Mouse (Mus musculus) mesoderm, embryonic 11.5 days (tissue): ENCODE results near the gene Kcnma1.

Experiments
- DNase-seq: peaks from one replicate; pipeline ENCODE4 v3.0.0-alpha.2; 2012; ENCODE audit warnings: low read depth, low spot score

The Kcnma1 gene

GRCm38 (mm10) chr14:23782845-23783609 lies 231.3 kb downstream of the Kcnma1 start:
- peak; percentile 2 for DNase-seq

DNA sequence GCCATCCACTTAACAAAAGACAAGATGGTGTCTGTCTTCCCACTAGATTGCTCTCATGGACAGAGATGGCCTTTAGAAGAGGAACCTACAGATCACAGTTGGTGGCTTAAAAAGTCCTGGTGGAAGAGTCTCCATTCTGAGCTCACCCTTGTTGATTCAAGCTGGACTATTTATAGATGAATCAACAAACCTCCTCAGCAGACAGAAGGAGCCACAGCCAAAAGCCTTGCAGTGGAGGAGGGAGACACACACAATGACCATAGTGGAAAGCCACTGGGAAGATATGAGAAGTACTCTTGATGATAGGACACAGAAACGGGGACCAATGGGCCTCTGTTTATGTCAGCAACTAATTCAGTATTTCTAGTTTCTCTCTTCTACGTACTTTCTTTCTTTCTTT lies 239.7 kb downstream of the Kcnma1 start:
- no peak for DNase-seq

- no peak for DNase-seq
Observed at GRCm38 (mm10) chr14:23772685-23773084, 241.6 kb downstream of the Kcnma1 start.

DNA sequence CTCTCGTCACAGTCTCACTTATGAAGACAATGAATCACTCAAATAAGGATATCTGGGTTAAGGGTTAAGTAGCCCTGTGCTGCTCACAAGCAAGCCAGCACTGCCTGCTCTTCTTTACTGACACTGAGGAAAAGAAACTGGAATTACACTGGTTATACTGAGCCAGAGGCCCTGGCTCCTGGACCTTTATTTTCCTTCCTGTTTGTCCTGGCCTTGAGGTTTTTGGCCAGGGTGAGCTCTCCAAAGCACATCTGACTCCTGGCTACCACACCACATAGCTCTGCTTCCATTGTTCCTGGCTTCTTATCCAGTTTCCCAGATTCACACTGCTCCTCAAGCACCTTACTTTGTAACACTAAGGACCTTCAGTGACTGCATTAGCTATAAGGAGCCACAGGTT lies 242.5 kb downstream of the Kcnma1 start:
- DNase-seq = no peak

DNA sequence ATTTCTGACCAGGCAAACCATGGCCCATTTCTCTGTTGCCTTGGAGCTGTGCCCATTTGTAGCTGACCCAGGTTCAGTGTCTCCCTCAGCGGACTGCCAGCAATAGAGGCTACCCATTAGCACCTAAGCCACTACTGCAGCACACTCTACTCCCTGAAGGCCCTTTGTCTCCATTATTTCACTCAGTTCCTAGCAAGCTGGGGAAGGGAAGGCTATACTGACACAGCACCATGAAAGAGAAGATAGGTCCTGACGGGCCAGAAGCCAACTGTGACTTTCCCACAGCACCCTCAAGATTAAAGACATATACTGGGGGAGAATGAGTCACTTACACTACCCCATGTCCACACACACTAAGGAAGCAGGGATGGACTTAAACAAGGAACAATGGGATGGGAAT lies 251.8 kb downstream of the Kcnma1 start:
- DNase-seq = no peak

DNA sequence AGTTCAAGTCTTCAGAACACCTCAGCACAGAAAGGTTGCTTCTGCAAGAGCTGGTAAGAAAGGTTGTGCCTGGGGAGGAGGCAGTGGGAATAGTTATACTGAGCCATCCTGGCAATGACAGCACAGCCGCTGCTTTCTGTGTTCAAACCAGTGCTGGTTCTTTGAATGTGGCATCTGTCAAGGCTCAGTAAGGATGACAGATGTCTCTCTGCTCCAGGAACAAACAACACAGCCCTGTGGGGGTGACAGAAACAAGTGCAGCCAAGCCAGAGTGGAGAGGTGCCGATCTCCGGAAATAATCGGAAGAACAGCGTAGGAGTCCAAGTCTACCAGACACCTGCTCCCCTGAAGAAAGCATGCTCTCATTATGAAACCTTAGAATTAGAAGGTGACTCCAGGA lies 254.7 kb downstream of the Kcnma1 start:
- DNase-seq = no peak

- no peak for DNase-seq
Observed at GRCm38 (mm10) chr14:23758421-23758820, 255.9 kb downstream of the Kcnma1 start.

DNA sequence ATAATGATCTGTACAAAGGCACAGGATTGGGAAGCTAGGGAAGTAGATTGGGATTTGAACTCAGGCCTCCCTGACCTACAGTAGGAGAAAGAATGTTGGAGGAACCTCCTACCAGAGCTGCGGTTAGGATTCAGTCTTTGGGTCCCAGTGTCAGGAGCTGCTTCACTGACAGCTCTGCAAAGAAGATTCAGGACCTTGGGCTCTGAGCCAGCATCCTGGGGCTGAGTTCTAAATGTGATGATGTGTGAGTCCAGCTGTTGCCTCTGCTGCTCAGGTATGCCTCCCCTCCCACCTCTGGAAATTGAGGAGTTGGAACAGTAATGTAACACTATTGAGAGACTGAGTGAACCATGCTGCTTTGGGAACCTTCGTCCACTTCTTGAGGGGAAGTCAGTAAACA lies 266.3 kb downstream of the Kcnma1 start:
- DNase-seq = no peak

GRCm38 (mm10) chr14:23746976-23747375 lies 267.3 kb downstream of the Kcnma1 start:
- no peak for DNase-seq

GRCm38 (mm10) chr14:23741531-23741930 lies 272.8 kb downstream of the Kcnma1 start:
- DNase-seq = no peak

GRCm38 (mm10) chr14:23734200-23734599 lies 280.1 kb downstream of the Kcnma1 start:
- no peak for DNase-seq

- DNase-seq = peak; percentile 57
Observed at GRCm38 (mm10) chr14:23729377-23729776, 284.9 kb downstream of the Kcnma1 start.

- DNase-seq = no peak
Observed at GRCm38 (mm10) chr14:23723701-23724430, 290.4 kb downstream of the Kcnma1 start.

DNA sequence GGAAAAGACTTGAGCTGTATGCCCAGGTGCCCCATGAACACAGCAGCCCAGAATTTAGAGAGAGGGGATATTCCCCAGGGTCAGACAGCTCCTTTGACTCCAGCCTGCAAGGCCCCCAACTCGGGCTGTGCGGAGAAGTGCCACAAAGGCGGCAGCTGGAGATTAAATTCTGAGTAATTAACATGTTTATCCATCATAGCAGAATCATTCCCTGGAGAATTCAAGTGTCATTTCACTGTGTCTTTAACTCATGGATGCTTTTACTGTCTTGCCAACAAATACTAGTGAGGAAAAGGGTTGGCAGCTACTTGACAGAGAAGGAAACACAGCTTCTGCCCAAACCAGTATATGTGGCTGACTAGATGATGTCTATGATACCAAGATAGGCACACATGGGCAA lies 295.0 kb downstream of the Kcnma1 start:
- no peak for DNase-seq

GRCm38 (mm10) chr14:23718667-23719066 lies 295.6 kb downstream of the Kcnma1 start:
- DNase-seq = no peak

GRCm38 (mm10) chr14:23714396-23715131 lies 299.7 kb downstream of the Kcnma1 start:
- DNase-seq = peak; percentile 51

GRCm38 (mm10) chr14:23712891-23713290 lies 301.4 kb downstream of the Kcnma1 start:
- no peak for DNase-seq

- DNase-seq = no peak
Observed at GRCm38 (mm10) chr14:23710954-23711353, 303.3 kb downstream of the Kcnma1 start.

- no peak for DNase-seq
Observed at GRCm38 (mm10) chr14:23706837-23707236, 307.5 kb downstream of the Kcnma1 start.

DNA sequence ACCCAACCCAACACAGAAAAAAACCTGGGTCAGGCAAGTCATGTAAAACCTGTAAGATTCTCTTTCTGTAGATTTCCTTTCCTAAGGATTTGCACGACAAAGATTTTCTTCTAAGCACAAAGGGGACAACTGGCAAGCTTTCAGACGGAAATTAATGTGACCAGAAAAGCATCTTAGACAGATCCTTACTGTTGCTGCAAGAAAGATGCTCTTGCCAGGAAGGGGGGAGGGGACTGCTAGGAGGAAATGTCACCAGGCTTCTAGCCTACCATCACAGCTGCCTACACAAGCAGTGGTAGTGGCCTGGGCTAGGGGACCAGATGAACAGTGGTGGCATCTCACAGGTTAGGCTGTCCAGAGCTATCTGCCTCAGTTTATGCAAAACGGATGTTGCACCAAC lies 308.6 kb downstream of the Kcnma1 start:
- no peak for DNase-seq

DNA sequence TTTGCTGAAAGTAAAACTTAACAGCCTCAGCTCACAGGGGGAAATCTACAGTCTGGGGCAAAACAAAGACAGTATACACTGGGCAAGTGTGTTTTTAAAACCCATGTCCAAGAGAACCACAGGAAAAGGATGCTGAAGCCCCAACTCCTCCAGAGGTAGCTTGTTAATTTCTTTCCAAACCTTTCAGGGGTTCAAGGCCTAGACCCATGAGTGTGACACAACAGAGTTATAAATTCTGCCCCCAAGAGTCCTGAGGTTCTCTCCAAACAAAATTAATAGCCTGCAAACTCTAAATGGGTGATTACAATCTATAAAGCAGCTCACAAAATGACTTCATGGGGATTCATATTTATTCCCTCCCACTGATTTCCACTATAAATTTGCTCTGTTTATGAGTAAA lies 310.0 kb downstream of the Kcnma1 start:
- no peak for DNase-seq

DNA sequence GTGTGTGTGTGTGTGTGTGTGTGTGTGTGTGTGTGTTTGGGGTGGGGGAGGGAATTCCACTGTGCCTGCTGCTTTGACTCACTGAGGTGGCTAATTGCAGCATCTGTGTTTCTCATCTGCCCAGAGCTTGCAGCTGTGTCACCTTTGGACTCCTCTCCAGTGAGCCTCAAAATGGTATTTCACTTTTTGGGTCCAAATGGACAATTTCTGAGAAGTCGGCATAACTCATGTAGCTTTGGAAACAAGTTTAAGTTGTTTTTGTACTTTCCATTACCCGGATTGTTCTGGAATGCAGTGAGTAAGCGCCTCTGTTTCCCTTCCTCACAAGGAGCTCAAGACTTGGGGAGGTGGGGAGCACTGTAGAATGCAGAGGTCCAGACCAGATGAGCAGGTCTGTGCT lies 317.9 kb downstream of the Kcnma1 start:
- peak; percentile 19 for DNase-seq
